Mouse (Mus musculus) gastrocnemius, adult 2 months (tissue): ENCODE measurements at regions not wholly inside any gene's neighbourhood (a gene's known extent, or its start where the extent isn't known, plus 50 kb on each side); places are given as distances from the start of the nearest gene placed in this dataset.

Experiments
- DNase-seq: peaks from one replicate; pipeline ENCODE4 v3.0.0; 2022
- H3K27ac ChIP-seq: fragments of 200-600 bp; 2 replicates; pipeline ENCODE4 v1.8.1; 2022; ENCODE audit warnings: mild to moderate bottlenecking
- H3K4me3 ChIP-seq: fragments of 200-600 bp; 2 replicates; pipeline ENCODE4 v1.8.1; 2022; ENCODE audit warnings: mild to moderate bottlenecking, moderate library complexity
- CTCF ChIP-seq: fragments of 200-600 bp; IDR thresholded peaks from 2 replicates; pipeline ENCODE4 v1.8.1; 2022; ENCODE audit warnings: antibody characterized with exemption, mild to moderate bottlenecking, moderate library complexity
- intact Hi-C: fragments of 180-260 bp; cut with DNase I; formaldehyde crosslinking; loops from one replicate; pipeline ENCODE4 v1.15.1; 2025

GRCm38 (mm10) chr1:111699030-111699732 is 165.5 kb downstream of the Dsel start:
- no peak overlapping the region for H3K27ac ChIP-seq
- no peak for DNase-seq
- intact Hi-C loops, result no loop called here
- no peak for TF ChIP-seq CTCF
- H3K4me3 ChIP-seq, result no peak overlapping the region

GRCm38 (mm10) chr1:111660950-111661349 is 203.8 kb downstream of the Dsel start:
- H3K4me3 ChIP-seq, result no peak overlapping the region
- no peak overlapping the region for H3K27ac ChIP-seq
- DNase-seq, result no peak
- intact Hi-C loops, result loop anchor here (5.0 kb wide), 1 partner anchor 114 kb away; no protein-coding TSS in a partner anchor
- TF ChIP-seq CTCF, result no peak

GRCm38 (mm10) chr1:111660099-111660670 is 204.5 kb downstream of the Dsel start:
- DNase-seq, result no peak
- no peak overlapping the region for H3K4me3 ChIP-seq
- no peak overlapping the region for H3K27ac ChIP-seq
- TF ChIP-seq CTCF, result peak; percentile 70
- intact Hi-C loops, result loop anchor here (5.0 kb wide), 1 partner anchor 113 kb away; no protein-coding TSS in a partner anchor

GRCm38 (mm10) chr1:111633860-111634460 is 230.8 kb downstream of the Dsel start:
- Histone ChIP-seq H3K4me3 (no peak overlapping the region), H3K27ac (no peak overlapping the region)
- TF ChIP-seq CTCF, result no peak
- intact Hi-C loops, result no loop called here
- DNase-seq, result no peak
